Mouse (Mus musculus): ENCODE measurements at regions not wholly inside any gene's neighbourhood (a gene's known extent, or its start where the extent isn't known, plus 50 kb on each side); places are given as distances from the start of the nearest gene placed in this dataset.

DNA sequence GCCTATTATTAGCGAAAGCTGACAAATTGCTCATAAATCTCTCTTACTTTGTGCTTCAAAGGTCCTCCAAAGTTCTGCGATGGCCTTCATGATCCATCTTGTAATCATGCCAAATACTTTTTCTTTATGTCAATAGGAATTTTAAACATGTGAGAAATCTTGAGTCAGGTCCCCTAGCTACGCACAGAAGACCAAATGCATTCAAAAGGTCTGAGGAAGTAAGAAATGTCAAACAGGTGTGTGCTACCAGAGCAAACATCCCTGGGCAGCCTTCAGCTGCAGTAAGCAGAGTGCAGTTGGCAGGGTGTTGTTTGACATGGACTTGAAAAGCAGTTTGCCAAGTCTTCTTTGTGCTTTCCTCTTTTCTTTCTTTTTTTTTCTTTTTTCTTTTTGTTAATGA is 125.2 kb upstream of the Pkn2 start:
- TF ChIP-seq POLR2A (IDR thresholded peaks at IDR 0.05; ENCODE audit: low read depth, low read length), result no peak
- no peak for TF ChIP-seq CTCF (conservative IDR thresholded peaks at IDR 0.05; ENCODE audit: insufficient read depth, insufficient read length, low read depth, low read length)

All from kidney, adult 2 months (tissue).